Mouse (Mus musculus): ENCODE measurements around the gene Btg1. TPM values are rescaled to one million over a fixed set of nuclear protein-coding genes. Genes with fewer than 3 reads are reported as not detected.
A peak's percentile ranks its signal among the peaks of the same experiment; 100 is the strongest.

The Btg1 gene
- polyA plus RNA-seq, 1 experiment from 2014 or later: 35.9 TPM

DNA sequence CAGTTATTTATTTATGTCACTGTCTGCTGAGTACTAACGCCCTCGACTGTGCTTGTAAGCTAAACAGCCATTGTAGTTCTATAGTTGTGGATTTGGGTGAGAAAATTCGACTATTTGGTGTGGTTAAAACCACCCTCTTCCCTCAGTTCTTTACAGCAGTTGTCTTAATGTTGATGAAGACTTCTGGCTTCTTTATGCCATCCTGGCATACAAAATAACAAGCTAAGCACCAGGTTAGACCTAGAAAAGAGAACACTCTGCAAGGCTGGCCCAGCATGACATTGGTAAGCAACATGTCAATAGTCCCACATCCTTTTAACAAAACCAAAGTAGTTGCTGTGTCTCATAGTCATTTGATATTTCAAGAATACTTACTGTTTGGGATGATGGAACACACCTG lies 14.5 kb upstream of the Btg1 start:
- Histone ChIP-seq H3K9me3 (ENCODE audit: control insufficient read depth, low read length) (no peaks in the 10 kb centered on the region), H3K9ac (ENCODE audit: low read length) (no peak overlapping the region), H3K36me3 (ENCODE audit: control insufficient read depth, insufficient read depth, low read length) (no peaks in the 10 kb centered on the region), H3K4me1 (replicated peaks; ENCODE audit: control insufficient read depth, insufficient read depth, low read length) (no peaks in the 10 kb centered on the region), H3K27me3 (ENCODE audit: control insufficient read depth, insufficient read depth, low read length) (no peaks in the 10 kb centered on the region), H3K4me3 (ENCODE audit: low read depth, low read length) (no peak overlapping the region), H3K27ac (ENCODE audit: low read depth, low read length) (no peak overlapping the region), H3K4me2 (ENCODE audit: low read depth, low read length, severe bottlenecking) (no peak overlapping the region)
- DNase-seq (ENCODE audit: low spot score): no peak
- 80% methylated on average over 3 of the region's 3 CpGs for WGBS
- ATAC-seq (replicated peaks; ENCODE audit: low FRiP score): no peak

GRCm38 (mm10) chr10:96605168-96605567 lies 11.6 kb upstream of the Btg1 start:
- ATAC-seq (replicated peaks; ENCODE audit: low FRiP score) (no peak), DNase-seq (ENCODE audit: low spot score) (no peak)
- H3K4me1 ChIP-seq (replicated peaks; ENCODE audit: control insufficient read depth, insufficient read depth, low read length): no peaks in the 10 kb centered on the region
- no peaks in the 10 kb centered on the region for H3K36me3 ChIP-seq (ENCODE audit: control insufficient read depth, insufficient read depth, low read length)
- H3K27me3 ChIP-seq (ENCODE audit: control insufficient read depth, insufficient read depth, low read length): no peaks in the 10 kb centered on the region
- no peaks in the 10 kb centered on the region for H3K9me3 ChIP-seq (ENCODE audit: control insufficient read depth, low read length)
- no peak overlapping the region for H3K27ac ChIP-seq (ENCODE audit: low read depth, low read length)
- H3K9ac ChIP-seq (ENCODE audit: low read length): no peak overlapping the region
- H3K4me3 ChIP-seq (ENCODE audit: low read depth, low read length): no peak overlapping the region
- WGBS: 85% methylated on average over 1 of the region's 1 CpGs
- no peak overlapping the region for H3K4me2 ChIP-seq (ENCODE audit: low read depth, low read length, severe bottlenecking)

- no peak overlapping the region for H3K9ac ChIP-seq (ENCODE audit: low read length)
- H3K27me3 ChIP-seq (ENCODE audit: control insufficient read depth, insufficient read depth, low read length): no peaks in the 10 kb centered on the region
- DNase-seq (ENCODE audit: low spot score) (no peak), ATAC-seq (replicated peaks; ENCODE audit: low FRiP score) (no peak)
- no peak overlapping the region for H3K4me3 ChIP-seq (ENCODE audit: low read depth, low read length)
- H3K27ac ChIP-seq (ENCODE audit: low read depth, low read length): no peak overlapping the region
- 92% methylated on average over 2 of the region's 2 CpGs for WGBS
- no peaks in the 10 kb centered on the region for H3K4me1 ChIP-seq (replicated peaks; ENCODE audit: control insufficient read depth, insufficient read depth, low read length)
- H3K9me3 ChIP-seq (ENCODE audit: control insufficient read depth, low read length): no peaks in the 10 kb centered on the region
- no peaks in the 10 kb centered on the region for H3K36me3 ChIP-seq (ENCODE audit: control insufficient read depth, insufficient read depth, low read length)
- H3K4me2 ChIP-seq (ENCODE audit: low read depth, low read length, severe bottlenecking): no peak overlapping the region
Observed at GRCm38 (mm10) chr10:96605856-96606255, 10.9 kb upstream of the Btg1 start.

- Histone ChIP-seq H3K36me3 (ENCODE audit: control insufficient read depth, insufficient read depth, low read length) (no peaks in the 10 kb centered on the region), H3K4me3 (ENCODE audit: low read depth, low read length) (no peak overlapping the region), H3K9me3 (ENCODE audit: control insufficient read depth, low read length) (no peaks in the 10 kb centered on the region), H3K4me2 (ENCODE audit: low read depth, low read length, severe bottlenecking) (no peak overlapping the region), H3K27ac (ENCODE audit: low read depth, low read length) (no peak overlapping the region), H3K9ac (ENCODE audit: low read length) (no peak overlapping the region), H3K4me1 (replicated peaks; ENCODE audit: control insufficient read depth, insufficient read depth, low read length) (no peaks in the 10 kb centered on the region), H3K27me3 (ENCODE audit: control insufficient read depth, insufficient read depth, low read length) (no peaks in the 10 kb centered on the region)
- no peak for ATAC-seq (replicated peaks; ENCODE audit: low FRiP score)
- no peak for DNase-seq (ENCODE audit: low spot score)
- WGBS: 82% methylated on average over 4 of the region's 4 CpGs
Observed at GRCm38 (mm10) chr10:96607617-96608185, 9.1 kb upstream of the Btg1 start.

DNA sequence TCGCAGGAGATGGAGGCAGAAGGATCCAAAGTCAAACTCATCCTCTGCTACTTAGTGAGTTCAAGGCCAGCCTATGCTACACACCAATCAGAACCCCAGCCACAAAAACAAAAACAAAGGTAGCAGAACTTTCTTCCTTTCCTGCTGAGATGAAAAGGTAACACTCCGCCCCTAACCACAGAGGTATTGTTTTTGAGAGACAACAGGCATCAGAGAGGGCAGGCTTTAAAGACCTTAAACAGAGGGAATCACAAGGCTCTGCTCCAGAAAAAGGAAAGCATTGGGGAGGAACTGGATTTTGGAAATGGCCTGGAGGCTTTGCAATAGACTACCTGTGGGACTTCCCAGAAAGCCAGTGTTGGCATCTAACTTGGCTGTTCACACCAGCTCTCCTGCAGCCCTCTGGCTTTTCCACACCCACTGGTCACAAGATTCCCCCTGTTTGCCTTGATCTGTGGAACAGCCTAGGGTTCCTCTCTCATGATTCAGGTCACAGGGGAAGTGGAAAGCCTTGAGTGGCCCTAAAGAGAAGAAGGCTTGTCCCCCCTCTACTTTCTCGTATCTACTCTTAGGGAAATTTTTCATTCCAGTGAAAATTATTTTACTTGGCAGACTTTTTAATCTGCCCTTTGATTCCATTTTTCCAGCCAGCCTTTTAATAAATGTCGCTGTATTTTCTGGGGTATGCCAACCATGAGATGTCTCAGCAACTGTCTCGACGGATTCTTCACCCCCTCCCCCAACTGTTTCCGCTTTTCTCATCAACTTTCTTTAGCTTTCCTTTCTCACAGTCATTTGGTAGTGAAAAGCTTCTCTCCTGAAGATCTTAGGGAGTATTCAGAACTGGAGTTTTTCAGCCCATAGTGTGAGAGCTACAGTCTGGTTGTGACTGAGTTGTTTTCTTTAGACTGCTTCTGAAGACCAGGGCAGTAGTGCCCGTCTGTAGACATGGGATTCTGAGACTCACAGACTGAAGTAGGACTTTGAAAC lies 7.2 kb upstream of the Btg1 start:
- no peak overlapping the region for H3K4me2 ChIP-seq (ENCODE audit: low read depth, low read length, severe bottlenecking)
- no peaks in the 10 kb centered on the region for H3K36me3 ChIP-seq (ENCODE audit: control insufficient read depth, insufficient read depth, low read length)
- no peaks in the 10 kb centered on the region for H3K9me3 ChIP-seq (ENCODE audit: control insufficient read depth, low read length)
- no peaks in the 10 kb centered on the region for H3K27me3 ChIP-seq (ENCODE audit: control insufficient read depth, insufficient read depth, low read length)
- WGBS: 87% methylated on average over 8 of the region's 8 CpGs
- no peak overlapping the region for H3K4me3 ChIP-seq (ENCODE audit: low read depth, low read length)
- H3K4me1 ChIP-seq (replicated peaks; ENCODE audit: control insufficient read depth, insufficient read depth, low read length): no peaks in the 10 kb centered on the region
- DNase-seq (ENCODE audit: low spot score): no peak
- H3K27ac ChIP-seq (ENCODE audit: low read depth, low read length): no peak overlapping the region
- no peak overlapping the region for H3K9ac ChIP-seq (ENCODE audit: low read length)
- ATAC-seq (replicated peaks; ENCODE audit: low FRiP score): no peak

DNA sequence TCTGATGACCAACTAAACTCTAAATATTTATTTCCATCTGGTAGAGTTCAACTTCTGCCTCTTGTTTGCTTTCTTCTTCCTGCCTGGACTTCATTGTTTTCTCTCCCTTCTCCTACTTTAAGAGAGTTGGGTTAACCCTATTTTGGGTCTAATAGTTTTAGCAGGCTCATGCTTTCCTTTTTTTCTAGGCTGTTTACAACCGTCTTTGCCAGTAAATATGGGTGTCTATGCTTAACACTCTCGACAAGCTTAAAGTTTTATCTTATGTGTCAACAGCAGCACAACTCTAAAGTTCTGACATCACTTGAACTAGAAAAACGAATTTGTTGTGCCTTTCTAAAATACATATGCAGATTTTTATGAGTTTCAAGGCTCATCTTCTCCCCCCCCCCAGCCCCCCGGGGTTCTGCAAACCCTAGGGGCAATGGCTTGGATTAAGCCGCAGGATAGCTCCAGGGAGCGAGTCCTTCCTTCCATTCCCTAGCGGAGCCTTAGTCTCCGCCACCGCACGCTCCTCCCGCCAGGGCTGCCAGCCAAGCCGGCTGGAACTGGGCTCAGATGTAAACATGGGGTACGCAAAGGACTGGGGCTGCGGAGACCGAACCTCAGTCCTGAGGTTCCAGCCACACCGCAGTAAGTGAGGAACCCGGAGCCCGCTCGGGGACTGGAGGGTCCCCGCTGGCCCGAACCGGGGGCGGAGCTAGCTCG lies 651 bp upstream of the Btg1 start:
- peak overlapping the region; percentile 68 for H3K9ac ChIP-seq (ENCODE audit: low read length)
- 2% methylated on average over 24 of the region's 24 CpGs for WGBS
- H3K27ac ChIP-seq (ENCODE audit: low read depth, low read length): peak overlapping the region; percentile 31; the same call in 1 of the 2 replicates
- no peak for DNase-seq (ENCODE audit: low spot score)
- H3K9me3 ChIP-seq (ENCODE audit: control insufficient read depth, low read length): no peaks in the 10 kb centered on the region
- H3K36me3 ChIP-seq (ENCODE audit: control insufficient read depth, insufficient read depth, low read length): no peaks in the 10 kb centered on the region
- H3K4me2 ChIP-seq (ENCODE audit: low read depth, low read length, severe bottlenecking): peak overlapping the region; percentile 59
- no peaks in the 10 kb centered on the region; the same call in 1 of the 2 replicates for H3K4me1 ChIP-seq (replicated peaks; ENCODE audit: control insufficient read depth, insufficient read depth, low read length)
- peak overlapping the region; percentile 98 for H3K4me3 ChIP-seq (ENCODE audit: low read depth, low read length)
- no peaks in the 10 kb centered on the region for H3K27me3 ChIP-seq (ENCODE audit: control insufficient read depth, insufficient read depth, low read length)
- no peak for ATAC-seq (replicated peaks; ENCODE audit: low FRiP score)

- peak overlapping the region; percentile 87 for H3K27ac ChIP-seq (ENCODE audit: low read depth, low read length)
- H3K4me2 ChIP-seq (ENCODE audit: low read depth, low read length, severe bottlenecking): peak overlapping the region; percentile 35
- H3K4me3 ChIP-seq (ENCODE audit: low read depth, low read length): peak overlapping the region; percentile 98
- DNase-seq (ENCODE audit: low spot score): peak; percentile 83
- peak overlapping the region; percentile 98 for H3K9ac ChIP-seq (ENCODE audit: low read length)
- peak; percentile 51 for ATAC-seq (replicated peaks; ENCODE audit: low FRiP score)
- no peaks in the 10 kb centered on the region for H3K9me3 ChIP-seq (ENCODE audit: control insufficient read depth, low read length)
- no peaks in the 10 kb centered on the region; the same call in 1 of the 2 replicates for H3K4me1 ChIP-seq (replicated peaks; ENCODE audit: control insufficient read depth, insufficient read depth, low read length)
- H3K36me3 ChIP-seq (ENCODE audit: control insufficient read depth, insufficient read depth, low read length): no peaks in the 10 kb centered on the region
- H3K27me3 ChIP-seq (ENCODE audit: control insufficient read depth, insufficient read depth, low read length): no peaks in the 10 kb centered on the region
- WGBS: under 1% methylated on average over 50 of the region's 78 CpGs
Observed at GRCm38 (mm10) chr10:96617221-96617950, 580 bp downstream of the Btg1 start.

Measured in forebrain, embryonic 11.5 days (tissue).